Mouse (Mus musculus) cerebellum, adult 8-10 months (tissue): Measurements from ENCODE around the gene Camta1.
"Not testable (repeated sequence)": the region's sequence is repeated elsewhere in the genome, so short reads cannot be mapped to it uniquely, and the experiment has no call there.

ENCODE experiments used
- DNase-seq: peaks from one replicate; pipeline ENCODE4 v3.0.0; 2022

Camta1 gene

GRCm38 (mm10) chr4:150907099-150907498, 954.6 kb downstream of the Camta1 start:
- no peak for DNase-seq

DNA sequence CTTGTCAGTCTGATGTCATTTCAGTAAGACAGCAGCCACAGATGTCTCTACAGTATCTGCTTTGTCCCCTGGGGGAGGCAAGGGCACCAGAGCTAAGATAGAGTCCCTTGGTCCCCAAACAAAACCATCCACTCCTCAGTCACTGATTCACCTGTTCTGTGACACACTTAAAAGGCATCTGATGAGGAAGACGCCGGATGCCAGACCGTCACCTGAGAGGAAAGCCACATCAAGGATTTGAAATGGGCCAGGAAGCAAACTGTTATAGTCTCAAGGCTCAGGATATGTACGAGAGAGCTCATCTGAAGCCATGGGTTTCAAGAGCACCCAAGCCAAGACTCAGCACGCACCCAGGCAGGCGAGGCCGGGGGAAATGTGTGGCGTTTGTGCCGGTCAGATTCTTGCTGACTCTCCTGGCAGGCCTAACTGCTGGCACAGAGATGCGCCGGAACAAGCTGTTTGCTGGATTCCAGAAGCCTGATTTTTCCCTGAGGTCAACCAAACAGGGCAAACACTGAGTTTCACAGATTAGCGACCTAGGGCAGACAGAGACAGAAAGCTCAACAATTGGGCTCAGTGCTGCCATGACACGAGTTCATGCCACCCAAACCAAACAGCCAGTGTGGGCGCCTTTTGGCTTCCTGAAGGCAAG, 958.5 kb downstream of the Camta1 start:
- DNase-seq: no peak

GRCm38 (mm10) chr4:150902062-150902461, 959.6 kb downstream of the Camta1 start:
- DNase-seq: no peak

DNA sequence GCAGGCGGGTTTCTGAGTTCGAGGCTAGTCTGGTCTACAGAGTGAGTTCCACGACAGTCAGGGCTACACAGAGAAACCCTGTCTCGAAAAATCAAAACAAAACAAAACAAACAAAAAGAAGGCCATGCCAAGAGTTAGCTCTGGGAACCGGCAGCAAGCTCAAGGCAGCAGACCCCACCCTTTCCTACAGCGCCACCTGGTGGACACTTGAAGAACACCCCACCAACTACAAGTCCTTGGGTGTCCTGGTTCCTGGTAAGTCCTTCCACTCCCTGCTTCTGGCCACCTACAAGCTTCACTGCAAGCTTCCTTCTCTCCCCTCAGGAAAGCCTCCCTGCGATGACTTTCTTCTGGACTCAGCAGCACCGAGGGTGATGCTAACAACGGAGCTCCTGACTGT, 960.0 kb downstream of the Camta1 start:
- DNase-seq: peak; percentile 70

DNA sequence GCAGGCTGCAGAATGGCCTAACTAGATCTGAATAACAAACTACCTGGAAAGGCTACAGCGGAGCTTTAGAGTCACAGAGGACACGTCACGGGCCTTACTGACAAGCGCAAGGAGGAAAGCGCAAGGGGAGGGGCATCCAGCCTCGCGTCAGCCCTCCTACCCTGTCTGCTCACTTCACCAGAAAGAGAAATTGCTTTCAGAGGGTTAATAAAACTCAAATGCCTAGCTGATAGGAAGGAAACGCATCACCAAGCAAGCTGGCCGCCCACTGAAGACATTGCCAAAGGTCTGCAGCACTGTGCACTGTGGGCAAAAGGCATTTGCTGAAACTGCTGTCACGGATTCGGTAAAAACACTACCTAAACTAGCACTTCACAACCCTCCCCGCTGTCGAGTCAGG, 961.2 kb downstream of the Camta1 start:
- DNase-seq: no peak

DNA sequence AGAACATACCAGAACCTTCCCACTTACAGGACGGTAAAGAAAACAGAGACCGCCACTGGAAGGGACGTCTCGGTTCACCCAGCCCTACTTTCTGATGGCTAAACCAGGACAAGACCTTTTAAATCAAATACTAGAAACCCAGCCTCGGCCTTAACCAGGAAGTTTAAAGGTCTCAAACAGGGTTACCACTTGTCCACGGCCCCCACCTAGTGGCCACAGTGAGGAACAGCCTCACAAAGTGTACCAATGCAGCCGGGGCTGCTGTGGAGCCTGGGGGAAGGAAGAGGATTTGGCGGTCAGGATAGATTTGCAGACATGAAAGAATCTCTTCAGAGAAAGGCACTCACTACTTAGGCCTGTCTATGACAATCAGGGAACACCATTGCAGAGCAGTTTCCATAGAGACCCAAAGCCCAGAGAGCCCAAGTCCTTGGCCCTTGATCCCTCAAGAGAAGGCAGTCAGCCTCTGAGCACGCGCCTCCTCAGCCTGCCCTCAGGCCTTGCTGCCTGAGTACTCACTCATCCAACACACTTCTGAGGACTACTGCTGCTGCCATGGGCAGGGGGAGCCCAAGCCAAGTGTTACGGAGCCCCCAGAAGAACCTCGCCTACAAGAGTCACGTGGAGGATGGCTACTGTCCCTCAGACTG, 962.8 kb downstream of the Camta1 start:
- DNase-seq: peak; percentile 45

GRCm38 (mm10) chr4:150896896-150897624, 964.6 kb downstream of the Camta1 start:
- no peak for DNase-seq

DNA sequence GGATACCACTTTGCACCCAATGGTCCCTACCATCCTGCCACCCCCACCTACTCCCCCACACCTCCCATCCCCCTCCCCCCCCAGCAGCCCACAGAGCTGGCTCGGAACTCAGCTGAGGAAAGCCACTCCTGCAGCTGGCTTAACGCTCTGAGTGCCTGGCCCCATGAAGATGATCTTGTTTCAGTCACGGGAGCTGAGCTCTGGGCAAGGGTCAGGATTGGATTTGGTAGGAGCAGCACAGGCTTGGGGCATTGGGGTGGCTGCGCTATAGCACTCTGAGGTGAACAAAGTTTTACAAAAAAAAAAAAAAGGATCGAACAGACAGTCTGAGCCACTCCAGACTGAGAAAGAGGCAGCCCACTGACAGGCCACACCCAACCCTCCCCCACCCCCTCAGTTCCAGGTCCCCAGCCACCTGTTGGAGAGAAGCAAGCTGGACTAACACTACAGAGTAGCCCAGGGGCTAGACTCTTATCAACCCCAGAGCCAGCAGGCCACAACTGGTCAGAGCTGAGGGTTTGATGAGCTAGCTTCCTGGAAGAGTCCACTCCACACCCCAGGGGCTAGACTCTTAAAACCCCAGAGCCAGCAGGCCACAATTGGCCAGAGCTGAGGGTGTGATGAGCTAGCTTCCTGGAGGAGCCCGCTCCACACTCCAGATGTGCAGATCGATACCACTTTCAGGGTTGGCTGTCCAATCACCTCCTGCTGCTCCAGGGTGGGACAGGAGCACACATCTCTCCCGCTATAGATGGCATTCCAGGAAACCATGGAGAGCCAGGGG, 966.8 kb downstream of the Camta1 start:
- no peak for DNase-seq

- no peak for DNase-seq
Observed at GRCm38 (mm10) chr4:150891308-150891707, 970.4 kb downstream of the Camta1 start.

- no peak for DNase-seq
Observed at GRCm38 (mm10) chr4:150889955-150890315, 971.7 kb downstream of the Camta1 start.

DNA sequence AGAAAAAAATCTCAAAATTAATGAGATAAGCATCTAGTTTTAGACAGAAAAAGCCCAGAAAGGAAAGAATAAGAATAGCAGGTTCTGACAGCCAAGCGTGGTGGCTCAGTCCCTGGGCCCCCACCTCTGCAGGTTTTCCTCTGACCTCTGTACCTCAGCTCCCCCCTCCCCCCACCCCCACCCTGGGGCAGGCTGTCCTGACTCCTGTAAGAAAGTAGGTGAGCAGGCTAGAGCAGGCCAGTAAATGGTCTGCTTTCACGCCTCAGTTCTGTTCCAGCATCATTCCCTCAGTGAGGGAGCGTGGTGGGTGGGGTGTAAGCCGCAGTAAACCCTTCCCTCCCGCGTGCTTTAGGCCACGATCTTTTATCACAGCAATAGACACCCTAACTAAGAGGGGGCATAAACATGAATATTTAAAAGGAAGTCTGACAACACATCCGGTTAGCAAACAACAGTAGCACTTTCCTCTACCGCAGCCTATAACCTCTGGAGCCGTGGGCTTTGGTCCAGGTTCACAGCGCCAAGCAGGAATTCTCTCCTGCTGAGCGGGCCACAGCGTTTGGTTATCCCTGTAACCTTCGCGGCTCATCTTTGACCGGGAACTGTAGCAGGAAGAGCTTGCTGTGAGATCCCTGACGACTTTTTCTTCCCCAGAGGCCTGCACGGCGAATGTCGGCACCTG, 972.3 kb downstream of the Camta1 start:
- DNase-seq: no peak

DNA sequence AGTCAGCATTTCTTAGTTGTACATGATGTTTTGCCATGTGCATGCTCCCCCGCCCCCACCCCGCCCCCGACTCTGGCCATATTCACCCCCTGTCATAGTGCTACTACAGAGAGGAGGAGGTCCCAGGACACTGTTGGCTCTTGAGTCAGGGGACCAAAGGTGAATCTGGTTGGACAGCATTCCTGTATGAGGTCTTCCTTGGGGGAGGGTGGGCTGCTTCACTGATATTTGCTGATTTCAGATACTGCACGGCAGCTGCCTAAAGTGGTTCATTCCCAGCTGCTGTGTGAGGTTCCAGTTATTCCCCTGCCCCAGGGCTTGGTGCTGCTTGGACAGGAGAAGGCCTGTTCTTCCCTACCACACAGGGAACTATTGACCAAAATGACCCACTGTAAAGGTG, 973.2 kb downstream of the Camta1 start:
- DNase-seq: no peak

GRCm38 (mm10) chr4:150887903-150888302, 973.8 kb downstream of the Camta1 start:
- DNase-seq: no peak

DNA sequence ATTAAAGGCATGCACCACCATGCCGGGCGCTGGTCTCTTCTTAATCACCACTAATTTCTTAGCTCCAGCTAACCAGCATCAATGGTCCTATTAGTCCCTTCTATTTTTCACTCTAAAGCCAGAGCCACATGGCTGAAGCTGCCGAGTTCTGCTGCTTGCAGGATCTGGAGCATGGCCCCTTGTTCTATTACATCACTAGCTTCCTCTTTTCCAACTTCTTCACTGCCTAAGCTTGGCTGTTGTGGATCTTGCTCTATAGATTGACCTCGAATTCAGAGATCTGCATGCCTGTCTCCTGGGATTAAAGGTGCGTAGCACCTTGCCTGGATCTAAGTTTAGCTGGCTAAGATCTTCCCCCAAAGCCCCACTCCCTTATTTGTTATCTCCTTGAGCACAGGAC, 979.0 kb downstream of the Camta1 start:
- DNase-seq: no peak

DNA sequence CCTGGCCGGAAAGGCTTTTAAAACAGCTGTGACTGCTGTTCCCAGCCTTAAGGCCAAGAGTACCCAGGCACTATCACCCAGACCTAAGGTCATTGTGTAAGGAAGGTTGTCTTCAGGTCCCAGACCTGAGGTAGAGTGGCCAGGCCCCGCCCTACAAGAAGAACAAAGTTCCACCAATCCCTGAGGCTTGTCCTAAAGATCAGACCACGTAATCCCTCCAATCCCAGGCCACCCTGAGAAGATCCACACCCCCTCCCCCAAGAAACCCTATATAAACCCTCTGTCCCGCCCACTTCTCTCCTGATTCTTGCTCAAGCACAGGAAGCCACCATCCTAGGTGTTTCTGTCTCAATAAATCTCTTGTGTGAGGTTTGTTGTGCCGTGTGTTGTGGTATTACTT, 981.3 kb downstream of the Camta1 start:
- DNase-seq: no peak

GRCm38 (mm10) chr4:150879631-150880030, 982.0 kb downstream of the Camta1 start:
- DNase-seq: no peak

DNA sequence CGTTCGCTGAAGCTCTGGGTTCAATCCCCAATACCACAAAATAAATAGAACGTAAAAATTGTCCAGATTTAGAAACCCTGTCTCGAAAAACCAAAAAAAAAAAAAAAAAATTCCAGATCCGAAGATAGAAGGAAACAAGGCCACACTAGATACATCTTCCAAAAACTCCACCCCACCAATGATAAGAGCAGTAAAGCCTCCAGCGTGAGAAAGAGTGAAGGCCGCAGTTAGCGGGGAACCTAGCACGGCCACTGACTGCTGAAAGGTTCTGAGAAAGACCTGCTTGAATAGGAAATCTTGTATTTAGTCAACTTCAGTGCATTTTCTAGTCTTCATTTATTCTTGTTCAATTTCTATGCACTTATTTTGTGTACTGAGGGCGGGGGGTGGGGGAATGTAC, 986.3 kb downstream of the Camta1 start:
- no peak for DNase-seq

- not testable (repeated sequence) for DNase-seq
Observed at GRCm38 (mm10) chr4:150874416-150874815, 987.3 kb downstream of the Camta1 start.

DNA sequence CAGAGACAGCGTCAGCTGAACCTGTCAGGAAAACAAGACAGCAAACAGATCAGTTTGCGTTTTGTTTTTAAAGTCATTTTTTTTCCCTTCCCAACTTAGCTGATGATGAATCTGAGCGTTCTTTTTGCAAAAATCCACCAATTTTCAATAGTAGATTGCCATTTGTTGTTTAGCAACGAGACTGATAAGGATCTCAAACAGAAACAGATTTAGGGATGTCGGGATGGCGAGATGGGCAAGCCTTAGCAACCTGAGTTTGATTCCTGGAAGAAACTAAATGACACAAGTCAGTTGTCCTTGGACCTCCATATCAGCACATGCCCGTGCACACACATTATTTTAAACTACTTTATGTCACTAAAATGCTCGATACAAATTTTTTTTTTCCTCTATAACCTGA, 989.0 kb downstream of the Camta1 start:
- DNase-seq: no peak

DNA sequence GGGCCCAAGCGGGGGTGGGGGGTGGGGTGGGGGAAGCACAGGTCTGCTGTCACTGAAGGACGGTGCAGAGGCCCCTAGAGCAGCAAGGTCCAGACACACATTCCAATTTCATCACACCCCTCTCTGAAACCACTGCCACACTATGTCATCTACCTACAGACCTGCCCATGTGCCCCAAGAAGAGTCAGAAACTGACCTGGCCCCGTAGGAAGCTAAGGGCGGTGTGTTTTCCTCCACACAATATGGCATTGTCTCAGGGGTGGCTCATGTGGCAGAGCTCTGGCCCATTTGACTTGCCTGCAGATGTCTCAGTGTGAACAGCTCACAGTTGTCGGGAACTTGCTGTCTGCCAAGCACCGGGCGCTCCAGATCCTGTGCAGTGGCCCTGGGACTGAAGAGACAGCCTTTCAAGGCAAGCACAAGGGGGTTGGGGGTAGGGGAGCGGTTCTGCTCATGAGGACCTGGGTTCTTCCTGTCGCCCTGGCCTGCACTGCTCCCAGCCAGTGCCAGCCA, 989.5 kb downstream of the Camta1 start:
- no peak for DNase-seq

GRCm38 (mm10) chr4:150871392-150872138, 990.1 kb downstream of the Camta1 start:
- no peak for DNase-seq

GRCm38 (mm10) chr4:150870963-150871391, 990.7 kb downstream of the Camta1 start:
- DNase-seq: no peak
